Mouse (Mus musculus) brain, embryonic 14.5 days (tissue): ENCODE measurements around the gene Pacs2.

Experiments
- CTCF ChIP-seq: fragments of 200-500 bp; IDR thresholded peaks from 2 replicates; pipeline ENCODE4 v1.5.1; 2012; ENCODE audit warnings: inconsistent platforms, mild to moderate bottlenecking, moderate library complexity, borderline replicate concordance; ENCODE audit not compliant: insufficient read depth, insufficient read length; ENCODE audit errors: extremely low read depth
- POLR2A ChIP-seq: fragments of 200-500 bp; IDR thresholded peaks from 2 replicates; pipeline ENCODE4 v1.6.1; 2012; ENCODE audit warnings: mild to moderate bottlenecking, inconsistent platforms, borderline replicate concordance; ENCODE audit not compliant: poor library complexity, insufficient read depth, insufficient read length, severe bottlenecking; ENCODE audit errors: extremely low read depth

DNA sequence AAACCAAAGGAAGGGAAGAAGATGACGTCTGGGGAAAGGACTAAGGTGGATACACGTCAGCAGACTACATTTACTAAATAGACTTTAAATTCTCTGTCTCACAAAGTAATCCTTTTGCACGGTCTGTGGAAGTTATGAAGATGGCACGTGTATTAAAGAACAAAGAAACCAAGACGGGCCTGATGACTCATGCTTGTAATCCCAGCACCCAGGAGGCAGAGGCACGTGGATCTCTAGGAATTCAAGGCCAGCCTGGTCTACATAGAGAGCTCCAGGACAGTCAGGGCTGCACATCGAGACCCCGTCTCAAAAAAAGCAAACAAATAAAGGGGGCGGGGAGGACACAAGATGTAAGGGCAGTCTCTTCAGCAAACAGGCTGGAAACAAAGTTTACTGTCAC, 39.6 kb upstream of the Pacs2 start:
- TF ChIP-seq POLR2A (no peak), CTCF (no peak)
